Mouse (Mus musculus): ENCODE measurements around the gene Gm28035. TPM values are rescaled to one million over a fixed set of nuclear protein-coding genes. Genes with fewer than 3 reads are reported as not detected.

Gene Gm28035
- polyA plus RNA-seq, 1 experiment: 8.6 TPM

- Histone ChIP-seq H3K4me3 (replicated peaks; ENCODE audit: insufficient read depth, low read depth, low read length) (peak overlapping the region; percentile 32), H3K27ac (ENCODE audit: insufficient read depth, low read length) (peak overlapping the region; percentile 55; the same call in 1 of the 2 replicates), H3K4me1 (ENCODE audit: control insufficient read depth, insufficient read depth, low read length) (peaks cover 47% of the 10 kb centered on the region), H3K27me3 (ENCODE audit: control insufficient read depth, insufficient read depth, low read length) (no peaks in the 10 kb centered on the region)
- WGBS: 34% methylated on average over 4 of the region's 4 CpGs
- no peak for TF ChIP-seq POLR2A (IDR thresholded peaks at IDR 0.05; ENCODE audit: borderline replicate concordance, insufficient read depth, low read length)
- peak in 1 of 2 experiments; percentile 21 for DNase-seq
Measured at GRCm38 (mm10) chr2:30239777-30240176, 590 bp upstream of the Gm28035 start.

DNA sequence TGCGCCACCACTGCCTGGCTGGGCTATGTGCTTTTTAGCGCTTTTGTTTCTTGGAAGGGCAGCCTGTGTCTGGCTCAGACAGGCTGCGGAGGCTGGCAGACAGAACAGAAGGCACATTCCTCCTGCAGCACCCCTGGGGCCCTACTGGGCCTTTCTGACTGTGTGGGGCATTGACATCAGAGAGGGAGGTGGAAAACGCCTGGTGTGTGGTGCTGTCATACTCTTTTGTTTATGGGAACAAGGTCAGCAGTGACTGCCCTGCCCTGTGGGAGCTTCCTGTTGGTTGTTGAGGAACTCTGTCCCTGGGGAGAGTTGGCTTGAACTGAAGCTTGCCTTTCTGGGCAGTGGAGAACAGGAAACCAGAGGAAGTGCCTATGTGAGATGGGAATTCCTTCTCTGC, 2.1 kb downstream of the Gm28035 start:
- H3K4me3 ChIP-seq (replicated peaks; ENCODE audit: insufficient read depth, low read depth, low read length): no peak overlapping the region
- peaks cover 54% of the 10 kb centered on the region for H3K4me1 ChIP-seq (ENCODE audit: control insufficient read depth, insufficient read depth, low read length)
- no peaks in the 10 kb centered on the region for H3K27me3 ChIP-seq (ENCODE audit: control insufficient read depth, insufficient read depth, low read length)
- peak overlapping the region; percentile 60 for H3K27ac ChIP-seq (ENCODE audit: insufficient read depth, low read length)
- peak; percentile 78 to 90 for DNase-seq
- WGBS: 1% methylated on average over 4 of the region's 4 CpGs
- no peak for TF ChIP-seq CTCF (IDR thresholded peaks at IDR 0.05; ENCODE audit: borderline replicate concordance, insufficient read depth, low read depth, low read length)
- TF ChIP-seq POLR2A (IDR thresholded peaks at IDR 0.05; ENCODE audit: borderline replicate concordance, insufficient read depth, low read length): no peak

GRCm38 (mm10) chr2:30243391-30243790, 3.0 kb downstream of the Gm28035 start:
- TF ChIP-seq CTCF (IDR thresholded peaks at IDR 0.05; ENCODE audit: borderline replicate concordance, insufficient read depth, low read depth, low read length) (no peak), POLR2A (IDR thresholded peaks at IDR 0.05; ENCODE audit: borderline replicate concordance, insufficient read depth, low read length) (no peak)
- Histone ChIP-seq H3K27ac (ENCODE audit: insufficient read depth, low read length) (no peak overlapping the region), H3K4me1 (ENCODE audit: control insufficient read depth, insufficient read depth, low read length) (peaks cover 55% of the 10 kb centered on the region), H3K27me3 (ENCODE audit: control insufficient read depth, insufficient read depth, low read length) (no peaks in the 10 kb centered on the region), H3K4me3 (replicated peaks; ENCODE audit: insufficient read depth, low read depth, low read length) (no peak overlapping the region)
- 82% methylated on average over 4 of the region's 4 CpGs for WGBS
- no peak for DNase-seq

GRCm38 (mm10) chr2:30244595-30245178, 4.3 kb downstream of the Gm28035 start:
- 0 out of 2 replicates have a peak overlapping the region, but pooled peaks have one; percentile 34 for H3K27ac ChIP-seq (ENCODE audit: insufficient read depth, low read length)
- H3K4me1 ChIP-seq (ENCODE audit: control insufficient read depth, insufficient read depth, low read length): peaks cover 42% of the 10 kb centered on the region
- no peak overlapping the region for H3K4me3 ChIP-seq (replicated peaks; ENCODE audit: insufficient read depth, low read depth, low read length)
- no peak for TF ChIP-seq CTCF (IDR thresholded peaks at IDR 0.05; ENCODE audit: borderline replicate concordance, insufficient read depth, low read depth, low read length)
- TF ChIP-seq POLR2A (IDR thresholded peaks at IDR 0.05; ENCODE audit: borderline replicate concordance, insufficient read depth, low read length): no peak
- no peak for DNase-seq
- H3K27me3 ChIP-seq (ENCODE audit: control insufficient read depth, insufficient read depth, low read length): no peaks in the 10 kb centered on the region
- 72% methylated on average over 7 of the region's 7 CpGs for WGBS

DNA sequence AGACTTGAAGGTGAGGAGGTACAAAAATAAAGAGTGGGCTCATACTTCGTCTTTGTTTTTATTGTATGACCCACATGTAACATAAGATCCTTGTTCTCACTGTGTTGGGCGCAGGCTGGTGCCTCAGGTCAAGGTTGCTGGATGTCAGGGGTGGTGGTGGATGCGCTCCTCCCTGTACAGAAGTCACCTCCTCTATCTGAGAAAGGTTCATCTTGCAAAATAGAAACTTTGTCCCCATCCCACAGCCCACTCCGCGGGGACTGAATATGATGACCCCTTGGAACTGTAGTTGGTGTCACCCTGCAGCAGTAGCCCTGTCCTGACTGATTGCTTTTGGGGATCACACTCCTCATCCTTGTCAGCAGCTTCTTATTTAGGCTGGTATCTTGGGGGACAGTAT, 6.7 kb downstream of the Gm28035 start:
- peaks cover 47% of the 10 kb centered on the region for H3K4me1 ChIP-seq (ENCODE audit: control insufficient read depth, insufficient read depth, low read length)
- no peak overlapping the region for H3K27ac ChIP-seq (ENCODE audit: insufficient read depth, low read length)
- TF ChIP-seq CTCF (IDR thresholded peaks at IDR 0.05; ENCODE audit: borderline replicate concordance, insufficient read depth, low read depth, low read length): no peak
- no peak for TF ChIP-seq POLR2A (IDR thresholded peaks at IDR 0.05; ENCODE audit: borderline replicate concordance, insufficient read depth, low read length)
- no peaks in the 10 kb centered on the region for H3K27me3 ChIP-seq (ENCODE audit: control insufficient read depth, insufficient read depth, low read length)
- no peak for DNase-seq
- 93% methylated on average over 5 of the region's 5 CpGs for WGBS
- H3K4me3 ChIP-seq (replicated peaks; ENCODE audit: insufficient read depth, low read depth, low read length): no peak overlapping the region

- WGBS: 33% methylated on average over 4 of the region's 4 CpGs
- no peaks in the 10 kb centered on the region for H3K27me3 ChIP-seq (ENCODE audit: control insufficient read depth, insufficient read depth, low read length)
- peaks cover 49% of the 10 kb centered on the region for H3K4me1 ChIP-seq (ENCODE audit: control insufficient read depth, insufficient read depth, low read length)
- H3K27ac ChIP-seq (ENCODE audit: insufficient read depth, low read length): no peak overlapping the region
- no peak for TF ChIP-seq CTCF (IDR thresholded peaks at IDR 0.05; ENCODE audit: borderline replicate concordance, insufficient read depth, low read depth, low read length)
- DNase-seq: peak in 1 of 2 experiments; percentile 31
- H3K4me3 ChIP-seq (replicated peaks; ENCODE audit: insufficient read depth, low read depth, low read length): no peak overlapping the region
Measured at GRCm38 (mm10) chr2:30247681-30248080, 7.3 kb downstream of the Gm28035 start.

- 51% methylated on average over 3 of the region's 3 CpGs for WGBS
- TF ChIP-seq CTCF (IDR thresholded peaks at IDR 0.05; ENCODE audit: borderline replicate concordance, insufficient read depth, low read depth, low read length): no peak
- TF ChIP-seq POLR2A (IDR thresholded peaks at IDR 0.05; ENCODE audit: borderline replicate concordance, insufficient read depth, low read length): no peak
- Histone ChIP-seq H3K4me1 (ENCODE audit: control insufficient read depth, insufficient read depth, low read length) (peaks cover 43% of the 10 kb centered on the region), H3K27ac (ENCODE audit: insufficient read depth, low read length) (no peak overlapping the region), H3K27me3 (ENCODE audit: control insufficient read depth, insufficient read depth, low read length) (no peaks in the 10 kb centered on the region), H3K4me3 (replicated peaks; ENCODE audit: insufficient read depth, low read depth, low read length) (no peak overlapping the region)
- DNase-seq: no peak
Measured at GRCm38 (mm10) chr2:30249182-30249581, 8.8 kb downstream of the Gm28035 start.
